Mouse (Mus musculus) thymus, adult 2 months (tissue): ENCODE data around the gene Plod3. TPM values are rescaled to one million over a fixed set of nuclear protein-coding genes. Genes with fewer than 3 reads are reported as not detected.

Experiments
- DNase-seq: peaks from one replicate; pipeline ENCODE4 v3.0.0; 2021
- H3K27ac ChIP-seq: fragments of 200-500 bp; 2 replicates; pipeline ENCODE4 v1.5.1; 2012; ENCODE audit warnings: low read length, control low read depth; ENCODE audit not compliant: control insufficient read depth, insufficient read depth
- H3K27me3 ChIP-seq: fragments of 200-500 bp; 2 replicates; pipeline ENCODE4 v1.6.1; 2012; ENCODE audit warnings: mild to moderate bottlenecking, low read length, moderate library complexity, mixed read lengths; ENCODE audit not compliant: control insufficient read depth, insufficient read depth
- H3K36me3 ChIP-seq: fragments of 200-500 bp; 2 replicates; pipeline ENCODE4 v1.6.1; 2012; ENCODE audit warnings: mild to moderate bottlenecking, low read length, moderate library complexity; ENCODE audit not compliant: control insufficient read depth, insufficient read depth
- H3K4me1 ChIP-seq: fragments of 200-500 bp; replicated peaks from 2 replicates; pipeline ENCODE4 v1.6.1; 2012; ENCODE audit warnings: low read length; ENCODE audit not compliant: control insufficient read depth, insufficient read depth
- H3K4me3 ChIP-seq: fragments of 200-500 bp; 2 replicates; pipeline ENCODE4 v1.5.1; 2012; ENCODE audit warnings: mild to moderate bottlenecking, low read length, control low read depth, moderate library complexity; ENCODE audit not compliant: control insufficient read depth, insufficient read depth
- CTCF ChIP-seq: fragments of 200-500 bp; IDR thresholded peaks from 2 replicates; pipeline ENCODE4 v1.5.1; 2012; ENCODE audit warnings: mild to moderate bottlenecking, control low read depth, low read length, moderate library complexity, borderline replicate concordance; ENCODE audit not compliant: control insufficient read depth, poor library complexity, insufficient read depth; ENCODE audit errors: extremely low read depth
- POLR2A ChIP-seq: fragments of 200-500 bp; IDR thresholded peaks from 2 replicates; pipeline ENCODE4 v1.6.1; 2012; ENCODE audit warnings: mild to moderate bottlenecking, low read length, control low read depth, moderate library complexity; ENCODE audit not compliant: control insufficient read depth, poor library complexity, insufficient read depth; ENCODE audit errors: extremely low read depth
- WGBS: fragments of 180-500 bp; shearing (Covaris S2); methylation state at CpG from one replicate; pipeline ENCODE4 v1.1.7; 2018; 5-methylcytosine and 5-hydroxymethylcytosine counted together
- polyA plus RNA-seq: library from polyadenylated mRNA; depleted of rRNA; stranded (reverse); fragments of >200 nt; gene quantifications from 2 replicates; pipeline ENCODE4 v1.2.3, GENCODE M21; 2012

Gene Plod3
- polyA plus RNA-seq, 1 experiment: 41.9 TPM

GRCm38 (mm10) chr5:137000612-137001011 is 13.8 kb downstream of the Plod3 start:
- WGBS: 100% methylated on average over 2 of the region's 2 CpGs
- Histone ChIP-seq H3K27ac (no peak overlapping the region), H3K36me3 (no peaks in the 10 kb centered on the region), H3K27me3 (no peaks in the 10 kb centered on the region), H3K4me1 (no peaks in the 10 kb centered on the region), H3K4me3 (no peak overlapping the region)
- TF ChIP-seq CTCF (no peak), POLR2A (no peak)
- no peak for DNase-seq

GRCm38 (mm10) chr5:137007276-137007675 is 20.5 kb downstream of the Plod3 start:
- DNase-seq: no peak
- Histone ChIP-seq H3K4me1 (no peaks in the 10 kb centered on the region), H3K4me3 (no peak overlapping the region), H3K36me3 (no peaks in the 10 kb centered on the region), H3K27ac (no peak overlapping the region), H3K27me3 (no peaks in the 10 kb centered on the region)
- 54% methylated on average over 8 of the region's 8 CpGs for WGBS
- TF ChIP-seq CTCF: no peak
- no peak for TF ChIP-seq POLR2A

GRCm38 (mm10) chr5:137009988-137010387 is 23.2 kb downstream of the Plod3 start:
- 21% methylated on average over 3 of the region's 3 CpGs for WGBS
- no peak for TF ChIP-seq POLR2A
- TF ChIP-seq CTCF: no peak
- Histone ChIP-seq H3K36me3 (no peaks in the 10 kb centered on the region), H3K27me3 (no peaks in the 10 kb centered on the region), H3K4me1 (no peaks in the 10 kb centered on the region), H3K27ac (no peak overlapping the region), H3K4me3 (no peak overlapping the region)
- DNase-seq: peak; percentile 42

- H3K4me3 ChIP-seq: no peak overlapping the region
- TF ChIP-seq POLR2A (no peak), CTCF (no peak)
- no peaks in the 10 kb centered on the region for H3K27me3 ChIP-seq
- DNase-seq: no peak
- no peak overlapping the region for H3K27ac ChIP-seq
- no peaks in the 10 kb centered on the region for H3K36me3 ChIP-seq
- H3K4me1 ChIP-seq: no peaks in the 10 kb centered on the region
- 85% methylated on average over 15 of the region's 15 CpGs for WGBS
These were observed 25.7 kb downstream of the Plod3 start for GRCm38 (mm10) chr5:137012401-137012950.

- Histone ChIP-seq H3K4me1 (no peaks in the 10 kb centered on the region), H3K27ac (no peak overlapping the region), H3K27me3 (no peaks in the 10 kb centered on the region), H3K4me3 (no peak overlapping the region), H3K36me3 (no peaks in the 10 kb centered on the region)
- DNase-seq: no peak
- TF ChIP-seq CTCF (no peak), POLR2A (no peak)
- 96% methylated on average over 3 of the region's 3 CpGs for WGBS
These were observed 29.1 kb downstream of the Plod3 start for GRCm38 (mm10) chr5:137015913-137016312.

- 0 out of 2 replicates have a peak, but pooled peaks cover under 1% of the 10 kb centered on the region for H3K4me1 ChIP-seq
- H3K36me3 ChIP-seq: no peaks in the 10 kb centered on the region
- TF ChIP-seq CTCF: no peak
- TF ChIP-seq POLR2A: no peak
- 54% methylated on average over 3 of the region's 3 CpGs for WGBS
- H3K27me3 ChIP-seq: peaks cover 7% of the 10 kb centered on the region; the same call in 1 of the 2 replicates
- H3K4me3 ChIP-seq: no peak overlapping the region
- H3K27ac ChIP-seq: no peak overlapping the region
- DNase-seq: no peak
These were observed 37.5 kb downstream of the Plod3 start for GRCm38 (mm10) chr5:137024318-137024717.

- H3K27me3 ChIP-seq: peaks cover 7% of the 10 kb centered on the region; the same call in 1 of the 2 replicates
- DNase-seq: peak; percentile 86
- TF ChIP-seq CTCF (peak; percentile 93), POLR2A (no peak)
- peaks cover 8% of the 10 kb centered on the region for H3K4me1 ChIP-seq
- H3K36me3 ChIP-seq: no peaks in the 10 kb centered on the region
- no peak overlapping the region for H3K4me3 ChIP-seq
- no peak overlapping the region for H3K27ac ChIP-seq
- 1% methylated on average over 23 of the region's 23 CpGs for WGBS
These were observed 38.3 kb downstream of the Plod3 start for GRCm38 (mm10) chr5:137025132-137025531.
